Mouse (Mus musculus) layer of hippocampus, adult 9-10 months (tissue): ENCODE results near the gene Smarca4.

ENCODE experiments used
- DNase-seq: peaks from one replicate; pipeline ENCODE4 v3.0.0; 2022; ENCODE audit warnings: low spot score

The Smarca4 gene

GRCm38 (mm10) chr9:21723377-21724146 is 107.6 kb downstream of the Smarca4 start, which contains the start of gene Ldlr:
TSS of gene Ldlr (plus strand) at chr9:21723483.
- peak; percentile 44 for DNase-seq

GRCm38 (mm10) chr9:21724147-21724536 is 108.2 kb downstream of the Smarca4 start:
- DNase-seq, result peak; percentile 64

GRCm38 (mm10) chr9:21725224-21726121 is 109.5 kb downstream of the Smarca4 start:
- no peak for DNase-seq

DNA sequence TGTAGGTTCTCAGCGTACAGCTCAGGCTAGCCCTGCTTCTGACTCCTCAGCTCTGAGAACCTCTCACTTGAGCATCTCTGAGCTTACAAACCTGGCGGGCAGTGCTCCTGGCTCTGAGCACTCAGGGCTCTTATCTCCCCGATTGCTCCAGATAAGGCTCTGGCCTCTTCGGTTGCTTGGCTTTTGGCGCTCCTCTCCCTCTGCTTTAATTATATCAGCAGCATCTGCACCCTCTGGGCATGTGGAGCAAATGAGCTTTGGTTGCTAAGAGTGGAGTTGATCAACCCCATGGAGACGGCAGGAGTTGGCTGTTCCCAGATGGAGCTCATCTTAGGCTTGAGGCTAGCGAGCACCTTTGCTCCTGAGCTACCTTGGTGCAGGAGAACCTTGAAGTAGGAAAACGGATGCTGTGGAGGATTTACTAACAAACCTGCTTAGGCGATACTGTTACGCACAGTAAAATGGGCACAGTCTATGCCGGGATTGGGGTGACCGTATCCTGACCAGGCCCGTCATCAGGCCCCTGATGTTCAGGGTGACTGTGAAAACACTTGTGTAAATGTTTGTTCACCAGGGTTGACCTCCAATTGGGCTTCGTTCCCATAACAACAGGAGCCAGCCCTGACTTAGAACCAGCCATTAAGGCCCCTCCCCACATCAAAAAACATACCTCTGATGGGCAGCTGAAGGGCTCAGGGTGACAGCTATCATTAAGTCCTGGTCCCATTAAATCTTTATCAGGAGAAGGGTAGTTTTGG is 110.4 kb downstream of the Smarca4 start:
- DNase-seq, result no peak

DNA sequence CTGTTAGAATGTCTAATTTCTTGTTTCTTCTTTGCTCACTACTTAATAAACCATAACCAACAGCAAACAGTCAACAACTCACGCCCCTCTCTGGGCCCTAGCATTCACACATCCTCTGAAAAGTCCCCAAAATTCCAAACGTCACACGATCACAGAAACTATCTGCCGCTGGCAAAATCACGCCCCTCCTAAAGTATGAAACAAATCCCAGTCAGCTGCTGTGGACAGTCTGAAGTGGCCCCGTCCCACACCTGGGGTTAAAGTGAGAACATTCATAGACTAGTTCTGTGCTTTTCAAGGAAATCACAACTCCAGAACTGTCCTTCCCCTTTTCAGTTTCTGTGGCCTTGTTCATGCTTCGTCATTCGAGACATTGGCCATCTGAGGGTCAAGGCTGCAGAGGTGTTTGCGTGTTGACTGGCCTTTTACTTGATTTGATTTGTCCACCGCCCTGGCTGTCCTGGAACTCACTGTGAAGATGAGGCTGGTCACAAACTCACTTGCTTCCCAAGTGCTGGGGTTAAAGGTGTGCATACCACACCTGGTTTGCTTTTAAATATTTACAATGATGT is 112.4 kb downstream of the Smarca4 start:
- DNase-seq, result no peak

DNA sequence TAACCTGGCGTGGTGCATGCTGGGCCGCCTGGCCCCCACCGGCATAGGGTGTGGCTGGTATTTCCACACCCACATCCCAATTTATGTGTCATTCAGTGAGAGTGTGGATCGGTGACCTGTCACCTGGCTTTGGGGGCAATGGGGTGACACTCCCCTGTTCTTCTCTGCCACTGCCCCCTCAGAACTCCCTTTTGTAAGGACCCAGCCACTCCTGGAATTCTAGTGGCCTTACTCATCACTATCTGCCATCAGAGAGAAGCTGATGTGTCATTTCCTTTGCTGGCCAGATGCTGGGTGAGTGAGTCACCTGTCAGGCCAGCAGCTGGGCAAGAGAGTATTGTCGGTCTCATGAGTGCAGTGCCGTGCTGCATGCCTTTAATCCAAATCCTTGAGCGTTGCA is 113.3 kb downstream of the Smarca4 start:
- no peak for DNase-seq

- DNase-seq, result no peak
These were observed 116.3 kb downstream of the Smarca4 start for GRCm38 (mm10) chr9:21732288-21732687.

DNA sequence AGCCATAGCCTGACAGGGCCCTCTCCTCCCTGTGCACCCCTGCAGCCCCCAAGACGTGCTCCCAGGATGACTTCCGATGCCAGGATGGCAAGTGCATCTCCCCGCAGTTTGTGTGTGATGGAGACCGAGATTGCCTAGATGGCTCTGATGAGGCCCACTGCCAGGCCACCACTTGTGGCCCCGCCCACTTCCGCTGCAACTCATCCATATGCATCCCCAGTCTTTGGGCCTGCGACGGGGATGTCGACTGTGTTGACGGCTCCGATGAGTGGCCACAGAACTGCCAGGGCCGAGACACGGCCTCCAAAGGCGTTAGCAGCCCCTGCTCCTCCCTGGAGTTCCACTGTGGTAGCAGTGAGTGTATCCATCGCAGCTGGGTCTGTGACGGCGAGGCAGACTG is 117.5 kb downstream of the Smarca4 start:
- DNase-seq, result no peak

DNA sequence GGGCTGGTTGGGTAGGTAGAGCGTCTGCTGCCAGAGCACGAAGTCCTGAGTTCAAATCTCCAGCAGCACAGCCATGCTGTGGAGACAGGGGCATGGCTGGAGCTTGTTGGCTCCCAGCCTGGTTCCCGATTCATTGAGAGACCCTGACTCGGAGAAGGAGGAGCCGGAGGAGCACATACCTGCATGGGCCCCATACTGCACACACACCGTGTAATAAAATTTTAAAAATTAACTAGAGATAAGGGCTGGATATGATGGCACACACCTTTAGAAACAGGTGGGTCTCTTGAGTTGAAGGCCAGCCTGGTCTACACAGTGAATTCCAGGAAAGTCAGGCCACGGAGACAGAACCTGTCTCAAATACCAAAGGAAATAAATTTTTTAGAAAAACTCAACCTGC is 118.0 kb downstream of the Smarca4 start:
- no peak for DNase-seq

DNA sequence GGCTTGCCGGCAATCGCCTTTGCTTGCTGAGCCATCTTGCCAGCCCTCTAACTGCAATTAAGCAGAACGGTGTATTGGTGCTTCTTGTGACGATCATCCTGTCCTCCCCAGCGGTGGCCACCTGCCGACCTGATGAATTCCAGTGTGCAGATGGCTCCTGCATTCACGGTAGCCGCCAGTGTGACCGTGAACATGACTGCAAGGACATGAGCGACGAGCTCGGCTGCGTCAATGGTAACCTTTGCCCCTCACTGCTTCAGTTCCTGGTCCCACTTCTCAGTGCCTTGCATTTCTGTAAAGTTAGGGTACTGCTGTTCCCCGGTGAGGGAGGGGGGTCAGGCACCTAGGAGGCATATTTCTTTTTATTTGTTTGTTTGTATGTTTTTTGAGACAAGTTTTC is 119.2 kb downstream of the Smarca4 start:
- no peak for DNase-seq

GRCm38 (mm10) chr9:21736580-21736979 is 120.6 kb downstream of the Smarca4 start:
- no peak for DNase-seq

- DNase-seq, result no peak
These were observed 121.2 kb downstream of the Smarca4 start for GRCm38 (mm10) chr9:21737188-21737587.

DNA sequence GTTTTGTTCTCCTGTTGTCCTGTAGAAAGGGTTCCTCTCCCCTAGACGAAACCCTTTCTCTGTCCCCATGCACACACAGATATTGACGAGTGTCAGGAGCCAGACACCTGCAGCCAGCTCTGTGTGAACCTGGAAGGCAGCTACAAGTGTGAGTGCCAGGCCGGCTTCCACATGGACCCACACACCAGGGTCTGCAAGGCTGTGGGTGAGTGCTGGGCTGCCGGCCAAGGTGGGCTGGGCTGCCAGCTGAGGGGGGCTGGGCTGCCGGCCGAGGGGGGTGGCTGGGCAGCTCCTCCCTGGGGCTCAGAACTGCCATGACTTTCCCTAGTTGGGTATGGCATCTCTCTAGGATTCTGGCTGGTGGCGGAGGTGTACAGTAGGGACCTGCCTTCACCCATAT is 122.8 kb downstream of the Smarca4 start:
- no peak for DNase-seq

- no peak for DNase-seq
These were observed 124.5 kb downstream of the Smarca4 start for GRCm38 (mm10) chr9:21740427-21740826.

- DNase-seq, result no peak
These were observed 125.5 kb downstream of the Smarca4 start for GRCm38 (mm10) chr9:21741514-21741913.

GRCm38 (mm10) chr9:21747238-21747774 is 131.3 kb downstream of the Smarca4 start:
- DNase-seq, result no peak

DNA sequence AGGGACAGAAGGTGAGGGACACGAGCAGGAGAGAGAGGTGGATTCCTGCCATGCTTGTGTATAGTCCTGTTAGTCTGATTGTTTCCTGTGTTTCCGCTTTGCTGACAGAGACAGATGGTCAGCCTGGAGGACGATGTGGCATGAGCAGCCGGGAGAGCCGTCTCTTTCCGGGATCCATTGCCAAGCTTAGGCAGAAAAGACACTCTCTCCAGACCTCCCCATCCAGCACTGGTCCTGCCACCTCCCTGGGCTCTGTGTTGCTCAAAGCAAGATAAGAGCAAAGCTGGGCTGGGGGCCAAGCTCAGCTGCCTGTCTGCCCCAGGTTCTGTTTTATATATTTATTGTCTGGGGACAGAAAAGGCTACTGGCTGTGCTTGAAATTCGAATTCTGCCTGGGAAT is 132.1 kb downstream of the Smarca4 start:
- DNase-seq, result no peak

DNA sequence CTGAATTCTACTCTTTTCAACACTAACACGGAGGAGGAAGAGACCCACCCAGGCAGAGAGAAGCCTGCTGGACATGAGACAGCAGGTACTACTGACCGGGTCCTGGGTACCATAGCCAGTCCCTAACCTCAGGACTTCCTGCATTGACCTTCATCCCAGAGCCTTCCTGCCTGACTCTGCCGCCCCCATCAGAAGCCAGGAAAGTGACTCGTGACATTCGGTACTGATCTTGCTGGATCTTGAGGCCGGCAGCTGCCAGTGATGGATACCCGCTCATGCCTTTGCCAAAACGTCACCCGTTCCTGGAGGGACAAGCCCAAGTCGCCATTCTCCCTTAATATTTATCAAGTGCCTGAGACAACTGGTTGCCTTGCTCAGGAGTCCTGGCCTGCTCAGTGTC is 132.5 kb downstream of the Smarca4 start:
- no peak for DNase-seq

DNA sequence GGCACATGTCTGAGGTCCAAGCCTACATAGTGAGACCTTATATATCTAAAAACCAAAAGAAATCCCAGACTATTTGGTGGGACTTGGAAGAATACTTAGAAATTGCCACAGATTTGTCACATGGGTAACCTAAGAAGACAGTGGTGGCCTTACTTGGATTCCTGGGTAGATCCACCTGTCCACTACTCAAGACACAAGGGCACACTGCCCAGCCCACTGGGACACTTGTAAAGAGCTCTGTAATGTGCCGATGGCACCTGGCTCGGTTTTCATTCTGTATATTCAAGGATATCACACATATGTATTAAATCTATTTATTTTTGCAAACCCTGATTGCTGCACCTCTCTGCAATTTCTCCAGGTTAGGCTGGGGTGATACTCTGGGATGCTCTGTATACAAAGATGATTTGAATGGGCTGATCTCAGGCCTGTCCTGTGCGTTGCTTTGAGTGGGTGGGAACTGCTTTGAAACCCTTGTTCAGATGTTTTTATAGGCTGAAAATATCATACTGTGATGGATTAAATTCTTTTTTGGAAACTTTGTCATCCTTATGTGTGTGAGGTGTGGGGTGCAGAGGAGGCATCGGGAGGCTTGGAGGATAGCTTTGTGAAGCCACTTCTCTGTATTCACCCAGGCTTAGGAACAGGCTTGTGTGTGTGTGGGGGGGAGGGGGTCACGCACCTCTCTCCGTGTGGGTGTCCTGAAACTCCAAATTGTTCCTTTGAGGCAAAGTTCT is 133.6 kb downstream of the Smarca4 start:
- no peak for DNase-seq

- DNase-seq, result no peak
These were observed 134.4 kb downstream of the Smarca4 start for GRCm38 (mm10) chr9:21750370-21750769.

DNA sequence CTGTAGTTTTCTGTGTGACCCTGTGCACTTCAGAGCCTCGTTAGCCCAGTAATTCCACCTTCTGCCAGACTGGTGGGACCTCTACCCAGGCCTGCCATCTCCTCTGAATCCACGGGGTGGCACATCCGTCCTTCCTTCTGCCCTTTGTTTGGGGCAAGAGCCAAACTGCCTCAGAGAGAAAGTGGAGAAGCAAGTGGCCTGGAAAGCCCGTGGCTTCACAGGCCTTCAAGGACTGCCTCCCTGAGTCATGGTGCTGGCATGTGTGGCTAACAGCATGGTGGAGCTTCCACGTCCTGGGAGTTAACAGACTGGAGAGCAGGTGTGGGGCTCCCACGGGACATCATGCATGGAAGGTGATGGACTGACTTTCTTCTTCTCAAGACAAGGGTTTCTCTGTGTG is 135.4 kb downstream of the Smarca4 start:
- no peak for DNase-seq
